Mouse (Mus musculus): ENCODE results near the gene Tinf2. TPM values are rescaled to one million over a fixed set of nuclear protein-coding genes. Genes with fewer than 3 reads are reported as not detected.
A peak's percentile ranks its signal among the peaks of the same experiment; 100 is the strongest.

The Tinf2 gene
- total RNA-seq, 2 experiments from 2014 or later: 10.0 to 12.9 TPM

DNA sequence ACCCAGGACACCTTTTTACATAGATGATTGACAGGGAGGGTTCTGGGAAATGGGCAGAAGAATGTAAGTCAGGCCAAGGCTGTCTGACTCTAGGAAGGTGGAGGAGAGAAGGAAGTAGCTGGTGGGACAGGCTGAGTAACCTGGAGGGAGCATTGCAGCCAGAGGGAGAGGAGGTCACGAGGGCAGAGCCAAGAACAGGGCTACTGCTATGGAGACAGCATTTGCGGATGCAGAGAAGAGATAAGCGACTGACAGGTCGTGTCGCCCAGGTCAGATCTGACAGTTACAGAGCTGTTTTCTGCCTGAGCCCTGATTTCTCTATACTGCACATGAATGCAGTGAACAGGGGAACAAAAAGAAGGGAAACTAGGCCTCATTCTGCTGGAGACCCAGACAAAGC lies 25.8 kb upstream of the Tinf2 start:
- DNase-seq: no peak
- intact Hi-C loops (cut with DNase I): no loop called here

- intact Hi-C loops (cut with DNase I): no loop called here
- no peak for DNase-seq
Observed at GRCm38 (mm10) chr14:55706051-55706600, 24.5 kb upstream of the Tinf2 start.

DNA sequence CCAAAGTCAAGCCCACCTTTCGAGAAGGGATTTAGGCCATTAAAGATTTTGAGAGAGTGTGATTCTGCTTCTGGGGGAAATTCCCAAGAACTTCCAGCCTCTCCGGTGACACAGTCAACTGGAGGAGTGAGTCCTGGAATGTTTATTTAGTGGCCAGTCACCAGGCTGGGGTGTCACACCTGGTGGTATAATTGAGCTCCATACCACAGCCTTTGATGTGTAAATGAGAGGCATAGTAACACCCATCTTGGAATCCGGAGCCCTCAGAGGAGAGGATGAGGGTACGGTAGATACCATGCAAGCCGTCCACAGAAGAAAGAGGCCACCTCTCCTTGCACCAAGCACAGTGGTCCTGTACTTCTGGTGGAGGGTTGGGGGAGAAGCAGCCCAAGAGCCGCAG lies 21.1 kb upstream of the Tinf2 start:
- intact Hi-C loops (cut with DNase I): no loop called here
- no peak for DNase-seq

- intact Hi-C loops (cut with DNase I): no loop called here
- DNase-seq: no peak
Observed at GRCm38 (mm10) chr14:55701131-55701530, 19.5 kb upstream of the Tinf2 start.

DNA sequence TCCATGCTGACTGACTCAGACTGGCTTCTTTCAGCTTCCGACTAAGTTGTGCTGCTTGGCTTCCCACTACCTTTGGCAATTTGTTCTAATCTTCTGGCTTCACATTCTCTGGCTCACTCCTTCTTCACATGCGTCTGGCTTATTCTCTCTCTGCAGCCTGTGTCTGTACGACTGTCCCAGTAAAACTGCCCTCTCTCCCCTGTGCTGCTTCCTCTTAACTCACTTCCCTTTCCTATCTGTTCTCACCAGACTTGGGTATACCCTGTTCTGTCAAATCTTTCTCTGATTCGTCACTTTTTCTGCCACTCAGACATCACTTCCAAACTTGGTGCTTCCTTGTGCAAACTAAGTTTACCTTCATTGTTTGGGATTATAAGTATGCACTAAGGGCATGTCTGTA lies 15.6 kb upstream of the Tinf2 start:
- intact Hi-C loops (cut with DNase I): no loop called here
- DNase-seq: no peak

DNA sequence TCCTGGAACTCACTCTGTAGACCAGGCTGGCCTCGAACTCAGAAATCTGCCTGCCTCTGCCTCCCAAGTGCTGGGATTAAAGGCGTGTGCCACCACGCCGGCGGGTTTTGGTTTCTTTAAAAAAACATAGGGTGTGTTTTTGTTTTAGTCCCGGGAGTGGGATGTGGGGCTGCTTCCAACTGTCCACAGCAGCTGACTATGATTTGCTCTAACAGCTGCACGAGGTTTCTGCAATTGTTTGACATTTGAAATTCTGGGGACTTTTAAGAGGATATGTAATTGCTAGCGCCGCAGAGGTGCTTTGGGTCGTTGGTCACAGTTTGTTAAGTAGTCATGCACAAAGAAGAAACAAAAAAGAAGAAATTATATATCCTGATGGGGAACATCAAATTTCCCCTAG lies 7.8 kb upstream of the Tinf2 start:
- no peak for DNase-seq
- intact Hi-C loops (cut with DNase I): no loop called here

- DNase-seq: no peak
- intact Hi-C loops (cut with DNase I): loop anchor here (1.0 to 5.0 kb wide), 3 partner anchors 40 to 80 kb away; partner anchors contain the start of genes Ltb4r2 and Rabggta
Observed at GRCm38 (mm10) chr14:55682118-55682493, 486 bp upstream of the Tinf2 start.

GRCm38 (mm10) chr14:55677615-55678014 lies 4.0 kb downstream of the Tinf2 start:
- no peak for DNase-seq
- intact Hi-C loops (cut with DNase I): no loop called here

DNA sequence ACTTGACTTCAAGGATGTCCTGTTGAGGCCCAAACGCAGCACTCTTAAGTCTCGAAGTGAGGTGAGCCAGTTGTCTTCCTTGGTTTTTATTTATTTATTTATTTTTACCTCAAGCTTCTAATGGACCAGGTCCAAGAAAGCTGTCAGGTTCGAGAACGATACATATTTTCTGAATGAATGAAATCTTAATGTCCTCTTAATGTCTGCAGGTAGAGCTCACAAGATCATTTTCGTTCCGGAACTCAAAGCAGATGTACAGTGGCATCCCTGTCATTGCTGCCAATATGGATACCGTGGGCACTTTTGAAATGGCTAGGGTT lies 8.9 kb downstream of the Tinf2 start:
- DNase-seq: no peak
- intact Hi-C loops (cut with DNase I): loop anchor here (5.0 kb wide), 1 partner anchor 35 kb away; the partner anchor contains the start of genes Gm49378 and Ipo4

- peak; percentile 80 to 93 for DNase-seq
- intact Hi-C loops (cut with DNase I): loop anchor here (5.0 kb wide), 1 partner anchor 35 kb away; the partner anchor contains the start of genes Gm49378 and Ipo4
Observed at GRCm38 (mm10) chr14:55671833-55672740, 9.5 kb downstream of the Tinf2 start, which contains the start of the genes Gmpr2 and Nedd8. Gmpr2 (plus strand) TSS chr14:55671941. Nedd8 (minus strand) TSS chr14:55672124.

- no peak for DNase-seq
- intact Hi-C loops (cut with DNase I): loop anchor here (5.0 kb wide), 1 partner anchor 34 kb away; the partner anchor contains the start of genes Gm49378 and Ipo4
Observed at GRCm38 (mm10) chr14:55671486-55671832, 10.2 kb downstream of the Tinf2 start.

DNA sequence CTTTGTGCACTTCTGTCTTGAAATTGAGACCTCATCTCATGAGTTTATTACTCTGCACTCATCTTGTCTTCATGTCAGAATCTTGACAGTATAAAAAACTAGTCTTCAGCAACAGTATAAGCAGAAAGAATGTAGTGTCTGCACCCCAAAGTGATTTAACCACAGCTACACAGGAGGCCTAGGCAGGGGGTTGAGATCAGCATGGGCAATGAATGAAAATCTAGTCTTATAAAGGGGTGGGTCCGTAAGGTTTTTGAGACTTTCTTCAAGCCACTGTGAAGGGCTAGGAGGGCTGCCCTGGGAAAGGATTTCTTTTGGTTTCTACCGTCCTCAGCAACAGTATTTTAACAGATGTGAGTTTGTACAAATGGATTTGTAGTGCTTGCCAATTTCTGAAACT lies 21.0 kb downstream of the Tinf2 start:
- intact Hi-C loops (cut with DNase I): loop anchor here (2.0 kb wide), 1 partner anchor 26 kb away; the partner anchor contains the start of gene Ipo4
- no peak for DNase-seq

GRCm38 (mm10) chr14:55659960-55660573 lies 21.6 kb downstream of the Tinf2 start, which contains the start of gene Mdp1:
Mdp1 (minus strand) TSS chr14:55660508.
- intact Hi-C loops (cut with DNase I): loop anchor here (2.0 kb wide), 1 partner anchor 25 kb away; the partner anchor contains the start of gene Ipo4

GRCm38 (mm10) chr14:55658011-55658410 lies 23.6 kb downstream of the Tinf2 start:
- DNase-seq: no peak
- intact Hi-C loops (cut with DNase I): no loop called here

More at GRCm38 (mm10) chr14:55659960-55660573, 21.6 kb downstream of the Tinf2 start, which contains the start of gene Mdp1:
- DNase-seq: peak; percentile 76 to 79

- intact Hi-C loops (cut with DNase I): loop anchor here (2.0 kb wide), 1 partner anchor 14 kb away; the partner anchor contains the start of gene Tm9sf1
- no peak for DNase-seq
Observed at GRCm38 (mm10) chr14:55656935-55657334, 24.7 kb downstream of the Tinf2 start.

DNA sequence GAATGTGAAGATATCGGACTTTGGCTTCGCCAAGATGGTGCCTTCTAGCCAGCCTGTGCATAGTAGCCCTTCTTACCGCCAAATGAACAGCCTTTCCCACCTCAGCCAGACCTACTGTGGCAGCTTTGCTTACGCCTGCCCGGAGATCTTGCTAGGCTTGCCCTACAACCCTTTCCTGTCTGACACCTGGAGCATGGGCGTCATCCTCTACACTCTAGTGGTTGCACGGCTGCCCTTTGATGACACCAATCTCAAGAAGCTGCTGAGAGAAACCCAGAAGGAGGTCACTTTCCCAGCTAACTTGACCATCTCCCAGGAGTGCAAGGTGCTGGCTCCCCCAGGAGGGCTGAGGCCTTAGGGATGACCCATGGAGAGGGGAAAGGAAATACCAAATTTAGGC lies 30.1 kb downstream of the Tinf2 start:
- no peak for DNase-seq
- intact Hi-C loops (cut with DNase I): no loop called here

GRCm38 (mm10) chr14:55649884-55650283 lies 31.7 kb downstream of the Tinf2 start, which contains the start of gene Tssk4:
Tssk4 (plus strand) TSS chr14:55650184.
- intact Hi-C loops (cut with DNase I): no loop called here

DNA sequence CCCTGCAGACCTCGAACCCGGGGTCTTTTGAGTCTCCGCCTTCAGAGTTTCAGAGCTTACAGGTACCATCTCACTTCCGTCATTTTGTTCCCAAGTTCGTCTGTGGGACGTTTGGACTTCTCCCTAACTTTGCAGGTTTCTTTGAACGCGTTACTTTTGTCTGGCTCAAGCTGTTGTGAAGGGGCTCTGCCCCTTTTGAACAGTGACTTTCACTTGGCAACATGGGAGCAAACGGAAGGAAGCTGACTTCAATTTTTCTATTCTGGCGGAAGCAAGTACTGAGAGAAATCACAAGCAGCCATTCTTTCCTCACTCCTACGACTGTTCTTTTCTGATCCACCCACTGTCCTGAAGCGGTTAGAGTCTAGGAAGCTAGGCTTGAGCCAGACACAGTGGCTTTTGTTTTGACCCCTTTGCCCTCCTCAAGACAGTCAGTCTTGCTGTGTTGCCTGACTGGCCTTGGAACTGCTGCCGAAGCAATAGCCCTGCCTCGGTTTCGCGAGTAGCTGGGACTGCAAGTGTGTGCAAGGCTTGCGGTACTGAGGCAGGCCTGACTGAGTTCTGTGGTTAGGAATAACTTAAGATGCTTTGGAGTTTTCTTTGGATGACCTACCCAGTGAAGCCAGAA lies 37.2 kb downstream of the Tinf2 start:
- DNase-seq: peak in 1 of 2 experiments; percentile 24
- intact Hi-C loops (cut with DNase I): no loop called here

More at GRCm38 (mm10) chr14:55649884-55650283, 31.7 kb downstream of the Tinf2 start, which contains the start of gene Tssk4:
- DNase-seq: no peak

- intact Hi-C loops (cut with DNase I): loop anchor here (2.0 kb wide), 1 partner anchor 14 kb away; no protein-coding TSS in a partner anchor
Observed at GRCm38 (mm10) chr14:55643060-55643907, 38.3 kb downstream of the Tinf2 start, which contains the start of gene Tm9sf1. Tm9sf1 (minus strand) TSS chr14:55643806.

More at GRCm38 (mm10) chr14:55643060-55643907, 38.3 kb downstream of the Tinf2 start, which contains the start of gene Tm9sf1:
- peak; percentile 87 to 98 for DNase-seq

Data from heart, postnatal 36 days (tissue).